Mouse (Mus musculus): Measurements from ENCODE around the gene Slc44a1.

Gene Slc44a1

GRCm38 (mm10) chr4:53469007-53469406, 28.8 kb downstream of the Slc44a1 start:
- DNase-seq (ENCODE audit: low read depth), result no peak

- DNase-seq (ENCODE audit: low read depth), result no peak
Observed at GRCm38 (mm10) chr4:53474109-53474508, 33.9 kb downstream of the Slc44a1 start.

GRCm38 (mm10) chr4:53475230-53475952, 35.2 kb downstream of the Slc44a1 start:
- DNase-seq (ENCODE audit: low read depth), result no peak

GRCm38 (mm10) chr4:53478644-53479043, 38.4 kb downstream of the Slc44a1 start:
- DNase-seq (ENCODE audit: low read depth), result no peak

- DNase-seq (ENCODE audit: low read depth), result no peak
Observed at GRCm38 (mm10) chr4:53487216-53488188, 47.3 kb downstream of the Slc44a1 start.

GRCm38 (mm10) chr4:53488803-53489202, 48.6 kb downstream of the Slc44a1 start:
- DNase-seq (ENCODE audit: low read depth), result no peak

- no peak for DNase-seq (ENCODE audit: low read depth)
Observed at GRCm38 (mm10) chr4:53490371-53490770, 50.2 kb downstream of the Slc44a1 start.

- DNase-seq (ENCODE audit: low read depth), result no peak
Observed at GRCm38 (mm10) chr4:53491269-53491668, 51.1 kb downstream of the Slc44a1 start.

GRCm38 (mm10) chr4:53495646-53496045, 55.4 kb downstream of the Slc44a1 start:
- no peak for DNase-seq (ENCODE audit: low read depth)

GRCm38 (mm10) chr4:53502764-53503163, 62.6 kb downstream of the Slc44a1 start:
- no peak for DNase-seq (ENCODE audit: low read depth)

- DNase-seq (ENCODE audit: low read depth), result no peak
Observed at GRCm38 (mm10) chr4:53512131-53512916, 72.1 kb downstream of the Slc44a1 start.

- DNase-seq (ENCODE audit: low read depth), result no peak
Observed at GRCm38 (mm10) chr4:53513276-53514081, 73.3 kb downstream of the Slc44a1 start.

GRCm38 (mm10) chr4:53516011-53516532, 75.9 kb downstream of the Slc44a1 start:
- DNase-seq (ENCODE audit: low read depth), result no peak

GRCm38 (mm10) chr4:53519429-53519828, 79.2 kb downstream of the Slc44a1 start:
- no peak for DNase-seq (ENCODE audit: low read depth)

GRCm38 (mm10) chr4:53521028-53521427, 80.8 kb downstream of the Slc44a1 start:
- no peak for DNase-seq (ENCODE audit: low read depth)

- DNase-seq (ENCODE audit: low read depth), result no peak
Observed at GRCm38 (mm10) chr4:53522655-53523054, 82.4 kb downstream of the Slc44a1 start.

GRCm38 (mm10) chr4:53525503-53525902, 85.3 kb downstream of the Slc44a1 start:
- no peak for DNase-seq (ENCODE audit: low read depth)

- DNase-seq (ENCODE audit: low read depth), result no peak
Observed at GRCm38 (mm10) chr4:53525994-53526393, 85.8 kb downstream of the Slc44a1 start.

GRCm38 (mm10) chr4:53526446-53526845, 86.2 kb downstream of the Slc44a1 start:
- DNase-seq (ENCODE audit: low read depth), result no peak

- no peak for DNase-seq (ENCODE audit: low read depth)
Observed at GRCm38 (mm10) chr4:53535795-53536194, 95.6 kb downstream of the Slc44a1 start.

- no peak for DNase-seq (ENCODE audit: low read depth)
Observed at GRCm38 (mm10) chr4:53537101-53537500, 96.9 kb downstream of the Slc44a1 start.
